ENCODE assay signal across 8 mouse cellular contexts in genomic region chr9:100453944-100454663, GRCm38 (mm10). TPM values are rescaled to one million over a fixed set of nuclear protein-coding genes. Genes with fewer than 3 reads are reported as not detected.
DNase-seq lines count a peak whose midpoint lies in the region; ATAC-seq and TF ChIP-seq lines count a peak whose summit lies in the region.

No protein-coding gene starts in this region.

- peak overlapping the region; percentile 52 to 64 (median 60) for H3K4me3 ChIP-seq in CH12.LX (replicated peaks in 1 of 3; ENCODE audit: low read depth in 2 of 3, low read length in 2 of 3, poor library complexity in 1 of 3)
- peak overlapping the region; percentile 49 for H3K4me3 ChIP-seq in forebrain, embryonic 10.5 days
- peak overlapping the region; percentile 63 for H3K4me3 ChIP-seq in heart, embryonic 16.5 days (ENCODE audit: low read length)
- H3K4me3 ChIP-seq in liver, embryonic 15.5 days (replicated peaks) = peak overlapping the region; percentile 59
- peak overlapping the region; percentile 26 for H3K4me3 ChIP-seq in neural tube, embryonic 11.5 days (ENCODE audit: low read depth, low read length)
- H3K4me3 ChIP-seq in testis, adult 2 months (ENCODE audit: control insufficient read depth, low read depth, low read length) = peak overlapping the region; percentile 68

- no peaks in the 10 kb centered on the region for H3K79me2 ChIP-seq in CH12.LX (replicated peaks; ENCODE audit: control insufficient read depth, extremely low read depth, insufficient read depth, poor library complexity, severe bottlenecking)

- TF ChIP-seq CTCF in CH12.LX (conservative IDR thresholded peaks at IDR 0.05 in 1 of 2, IDR thresholded peaks at IDR 0.05 in 1 of 2; ENCODE audit: low read depth in 2 of 2, low read length in 2 of 2) = peak; percentile 23 to 87; a peak in 2 of 4 replicates
- peak; percentile 47; the same call in 1 of the 2 replicates for TF ChIP-seq CTCF in testis, adult 2 months (IDR thresholded peaks at IDR 0.05; ENCODE audit: control insufficient read depth, insufficient read depth, insufficient replicate concordance, low read depth, low read length)

- dilution Hi-C loops in CH12.LX (cut with MboI; ENCODE audit: extremely low pct_ligation_motif_present, extremely low pct_unique_long_range_greater_than_20kb, low sequenced_read_pairs) = no loop called here

- TF ChIP-seq RAD21 in CH12.LX (IDR thresholded peaks at IDR 0.05; ENCODE audit: low read depth, low read length) = peak; percentile 90

- H3K9me3 ChIP-seq in CH12.LX (replicated peaks; ENCODE audit: low read length) = no peaks in the 10 kb centered on the region
- H3K9me3 ChIP-seq in forebrain, embryonic 10.5 days = no peaks in the 10 kb centered on the region
- H3K9me3 ChIP-seq in heart, embryonic 16.5 days (replicated peaks; ENCODE audit: control insufficient read depth, low read length) = no peaks in the 10 kb centered on the region
- no peaks in the 10 kb centered on the region for H3K9me3 ChIP-seq in liver, embryonic 15.5 days (replicated peaks)
- H3K9me3 ChIP-seq in neural tube, embryonic 11.5 days (ENCODE audit: control insufficient read depth, low read length) = no peaks in the 10 kb centered on the region

- peak overlapping the region; percentile 75 for H3K9ac ChIP-seq in CH12.LX (ENCODE audit: insufficient read depth, low read depth)
- H3K9ac ChIP-seq in heart, embryonic 16.5 days (ENCODE audit: low read length) = peak overlapping the region; percentile 70
- peak overlapping the region; percentile 26; the same call in 1 of the 2 replicates for H3K9ac ChIP-seq in liver, embryonic 15.5 days
- H3K9ac ChIP-seq in neural tube, embryonic 11.5 days (ENCODE audit: low read length) = peak overlapping the region; percentile 51; the same call in 1 of the 2 replicates

- no peaks in the 10 kb centered on the region for H3K27me3 ChIP-seq in CH12.LX (replicated peaks)
- H3K27me3 ChIP-seq in forebrain, embryonic 10.5 days (ENCODE audit: poor library complexity, severe bottlenecking) = peaks cover 9% of the 10 kb centered on the region
- H3K27me3 ChIP-seq in heart, embryonic 16.5 days (ENCODE audit: control insufficient read depth, insufficient read depth, low read length) = no peaks in the 10 kb centered on the region
- H3K27me3 ChIP-seq in liver, embryonic 15.5 days = no peaks in the 10 kb centered on the region
- no peaks in the 10 kb centered on the region for H3K27me3 ChIP-seq in neural tube, embryonic 11.5 days (ENCODE audit: control insufficient read depth, insufficient read depth, low read length)
- H3K27me3 ChIP-seq in testis, adult 2 months (ENCODE audit: control insufficient read depth, insufficient read depth, low read length) = no peaks in the 10 kb centered on the region

- no peak for TF ChIP-seq POLR2A in CH12.LX (IDR thresholded peaks at IDR 0.05; ENCODE audit: low read depth, low read length)
- no peak for TF ChIP-seq POLR2A in testis, adult 2 months (IDR thresholded peaks at IDR 0.05; ENCODE audit: control insufficient read depth, low read depth, low read length)

- H3K36me3 ChIP-seq in CH12.LX (replicated peaks in 1 of 2; ENCODE audit: control insufficient read depth in 1 of 2, insufficient read depth in 1 of 2, low read length in 1 of 2) = peaks cover 4 to 13% of the 10 kb centered on the region in 2 experiments
- peaks cover 12% of the 10 kb centered on the region for H3K36me3 ChIP-seq in forebrain, embryonic 10.5 days (replicated peaks)
- no peaks in the 10 kb centered on the region for H3K36me3 ChIP-seq in heart, embryonic 16.5 days (ENCODE audit: control insufficient read depth, insufficient read depth)
- H3K36me3 ChIP-seq in liver, embryonic 15.5 days (replicated peaks) = no peaks in the 10 kb centered on the region
- no peaks in the 10 kb centered on the region for H3K36me3 ChIP-seq in neural tube, embryonic 11.5 days (ENCODE audit: control insufficient read depth, insufficient read depth, low read length)
- no peaks in the 10 kb centered on the region for H3K36me3 ChIP-seq in testis, adult 2 months (ENCODE audit: control insufficient read depth, insufficient read depth, low read length)

- WGBS in forebrain, embryonic 10.5 days = 11% methylated on average over 25 of the region's 25 CpGs
- WGBS in heart, embryonic 16.5 days = 5% methylated on average over 24 of the region's 25 CpGs
- 4% methylated on average over 25 of the region's 25 CpGs for WGBS in liver, embryonic 15.5 days (ENCODE audit: insufficient replicate concordance)
- 8% methylated on average over 25 of the region's 25 CpGs for WGBS in neural tube, embryonic 11.5 days

- peaks cover 2 to 9% of the 10 kb centered on the region in 2 experiments; a peak in 3 of 4 replicates for H3K4me1 ChIP-seq in CH12.LX (ENCODE audit: control insufficient read depth in 1 of 2, insufficient read depth in 2 of 2)
- H3K4me1 ChIP-seq in forebrain, embryonic 10.5 days = peaks cover 15% of the 10 kb centered on the region
- H3K4me1 ChIP-seq in heart, embryonic 16.5 days (ENCODE audit: control insufficient read depth, insufficient read depth, low read length) = peaks cover 11% of the 10 kb centered on the region
- peaks cover 7% of the 10 kb centered on the region for H3K4me1 ChIP-seq in liver, embryonic 15.5 days (replicated peaks)
- no peaks in the 10 kb centered on the region for H3K4me1 ChIP-seq in neural tube, embryonic 11.5 days (ENCODE audit: control insufficient read depth, insufficient read depth, low read length)
- H3K4me1 ChIP-seq in testis, adult 2 months (ENCODE audit: control insufficient read depth, insufficient read depth, low read length) = peaks cover 6% of the 10 kb centered on the region

- no peak overlapping the region for H3K27ac ChIP-seq in CH12.LX (ENCODE audit: insufficient read depth, low read depth)
- H3K27ac ChIP-seq in forebrain, embryonic 10.5 days = peak overlapping the region; percentile 40; the same call in 1 of the 2 replicates
- 0 out of 2 replicates have a peak overlapping the region, but pooled peaks have one; percentile 33 for H3K27ac ChIP-seq in heart, embryonic 16.5 days (ENCODE audit: low read length)
- no peak overlapping the region for H3K27ac ChIP-seq in liver, embryonic 15.5 days (replicated peaks)
- no peak overlapping the region for H3K27ac ChIP-seq in neural tube, embryonic 11.5 days (ENCODE audit: low read depth, low read length)
- no peak overlapping the region for H3K27ac ChIP-seq in testis, adult 2 months (ENCODE audit: control insufficient read depth, insufficient read depth, low read depth, low read length)

- peak; percentile 64 for DNase-seq in CH12.LX (ENCODE audit: extremely low read depth)
- peak; percentile 63 for DNase-seq in c-Kit-positive CD71-negative TER-119-negative erythroid progenitor cells, embryonic 14.5 days (ENCODE audit: low read depth)
- peak; percentile 75 for DNase-seq in forebrain, embryonic 10.5 days (ENCODE audit: extremely low spot score, low spot score)
- peak; percentile 78 to 88 for DNase-seq in kidney, postnatal 25 days
- DNase-seq in neural tube, embryonic 11.5 days (ENCODE audit: low spot score) = peak; percentile 83

- H3K4me2 ChIP-seq in CH12.LX (ENCODE audit: insufficient read depth, low read depth, poor library complexity, severe bottlenecking) = peak overlapping the region; percentile 85
- H3K4me2 ChIP-seq in heart, embryonic 16.5 days (ENCODE audit: low read depth, low read length) = peak overlapping the region; percentile 94
- peak overlapping the region; percentile 67 for H3K4me2 ChIP-seq in liver, embryonic 15.5 days
- peak overlapping the region; percentile 62 for H3K4me2 ChIP-seq in neural tube, embryonic 11.5 days (ENCODE audit: low read depth)

- no peak for TF ChIP-seq EP300 in CH12.LX (IDR thresholded peaks at IDR 0.05; ENCODE audit: low read length)

- in situ Hi-C loops in CH12.LX (cut with MboI; ENCODE audit: low pct_ligation_motif_present, low pct_unique_long_range_greater_than_20kb, low sequenced_read_pairs) = loop anchor here (5.0 to 25.0 kb wide), 3 partner anchors 188 to 703 kb away; no protein-coding TSS in a partner anchor

- ATAC-seq in heart, embryonic 16.5 days (replicated peaks; ENCODE audit: extremely low read depth, insufficient read depth, low FRiP score) = no peak
- 0 out of 2 replicates have a peak, but pooled peaks have one; percentile 20 for ATAC-seq in liver, embryonic 15.5 days (ENCODE audit: insufficient read depth)
- ATAC-seq in neural tube, embryonic 11.5 days (ENCODE audit: insufficient read depth, low FRiP score, low TSS enrichment) = no peak

TF ChIP-seq in CH12.LX, 34 proteins besides CTCF, POLR2A, EP300 and RAD21 (continues in another document):
- TF ChIP-seq ETS1 (conservative IDR thresholded peaks at IDR 0.05; ENCODE audit: low read depth, low read length) (no peak), TBP (conservative IDR thresholded peaks at IDR 0.05; ENCODE audit: low read depth, low read length) (no peak), SMC3 (IDR thresholded peaks at IDR 0.05; ENCODE audit: low read depth, low read length) (peak; percentile 73), JUND (conservative IDR thresholded peaks at IDR 0.05; ENCODE audit: low read depth, low read length) (no peak), TCF12 (IDR thresholded peaks at IDR 0.05; ENCODE audit: low read depth, low read length) (peak; percentile 43; the same call in 1 of the 2 replicates), POLR2AphosphoS2 (IDR thresholded peaks at IDR 0.05; ENCODE audit: low read depth, low read length) (no peak), MAZ (IDR thresholded peaks at IDR 0.05; ENCODE audit: low read depth, low read length) (no peak), USF2 (conservative IDR thresholded peaks at IDR 0.05; ENCODE audit: low read depth, low read length) (no peak), ZMIZ1 (IDR thresholded peaks at IDR 0.05; ENCODE audit: low read depth, low read length) (no peak), MXI1 (IDR thresholded peaks at IDR 0.05; ENCODE audit: low read depth, low read length) (no peak), MAFK (IDR thresholded peaks at IDR 0.05; ENCODE audit: insufficient replicate concordance, low read length) (no peak), NELFE (IDR thresholded peaks at IDR 0.05; ENCODE audit: low read depth, low read length) (no peak), ELF1 (IDR thresholded peaks at IDR 0.05; ENCODE audit: low read depth, low read length) (0 out of 2 replicates have a peak, but pooled peaks have one; percentile 39), KAT2A (IDR thresholded peaks at IDR 0.05; ENCODE audit: insufficient replicate concordance, low read length) (no peak), MAX (IDR thresholded peaks at IDR 0.05; ENCODE audit: low read length) (no peak)

RNA-seq across cellular contexts. Expression of gene Il20rb, which starts 32.5 kb away (rescaled TPM):
- total RNA-seq in CH12.LX (2012; rRNA removed) (0.42 and 1.0 TPM in 2 replicates), CH12.LX (2014; rRNA removed) (1.2 and 1.3 TPM in 2 replicates)
- 2.8 and 3.1 TPM in 2 replicates for polyA plus RNA-seq in CH12.LX (2012; ENCODE audit: insufficient read length, low read depth)
- 1.6 and 1.8 TPM in 2 replicates for polyA plus RNA-seq in forebrain, embryonic 10.5 days (2016; fragmentation: Nextera tagmentation; extraction: Ambion mirVana)
- 0.92 and 2.2 TPM in 2 replicates for polyA plus RNA-seq in heart, embryonic 16.5 days (2015; fragmentation: Nextera tagmentation; extraction: Ambion mirVana)
- 0.25 and 0.54 TPM in 2 replicates for polyA plus RNA-seq in liver, embryonic 15.5 days (2015; fragmentation: Nextera tagmentation; extraction: Ambion mirVana)
- polyA plus RNA-seq in neural tube, embryonic 11.5 days (2014; fragmentation: Nextera tagmentation; extraction: Ambion mirVana) = 0.58 and 0.82 TPM in 2 replicates
- 1.5 and 2.1 TPM in 2 replicates for polyA plus RNA-seq in testis, adult 2 months (2012; rRNA removed)

Comparison
In these comparisons a context has a peak if more than half of its experiments do, and no peak if none do; other contexts are left out.
1. H3K27ac ChIP-seq: peak in forebrain, embryonic 10.5 days (single experiment) and heart, embryonic 16.5 days (single experiment); none in CH12.LX (single experiment), liver, embryonic 15.5 days (single experiment), neural tube, embryonic 11.5 days (single experiment) and testis, adult 2 months (single experiment).
2. Peak in every context shown above with its lines, with median percentiles within 50 percentile points of each other: DNase-seq, H3K4me2 ChIP-seq, H3K4me3 ChIP-seq and H3K9ac ChIP-seq.